Mouse (Mus musculus) thymus, adult 2 months (tissue): ENCODE results near the gene Pim3. TPM values are rescaled to one million over a fixed set of nuclear protein-coding genes. Genes with fewer than 3 reads are reported as not detected.
A peak's percentile ranks its signal among the peaks of the same experiment; 100 is the strongest.
"Not testable (repeated sequence)": the region's sequence is repeated elsewhere in the genome, so short reads cannot be mapped to it uniquely, and the experiment has no call there.

ENCODE experiments used
- DNase-seq: peaks from one replicate; pipeline ENCODE4 v3.0.0; 2021
- H3K27ac ChIP-seq: fragments of 200-500 bp; 2 replicates; pipeline ENCODE4 v1.5.1; 2012; ENCODE audit warnings: low read length, control low read depth; ENCODE audit not compliant: control insufficient read depth, insufficient read depth
- H3K27me3 ChIP-seq: fragments of 200-500 bp; 2 replicates; pipeline ENCODE4 v1.6.1; 2012; ENCODE audit warnings: mild to moderate bottlenecking, low read length, moderate library complexity, mixed read lengths; ENCODE audit not compliant: control insufficient read depth, insufficient read depth
- H3K36me3 ChIP-seq: fragments of 200-500 bp; 2 replicates; pipeline ENCODE4 v1.6.1; 2012; ENCODE audit warnings: mild to moderate bottlenecking, low read length, moderate library complexity; ENCODE audit not compliant: control insufficient read depth, insufficient read depth
- H3K4me1 ChIP-seq: fragments of 200-500 bp; replicated peaks from 2 replicates; pipeline ENCODE4 v1.6.1; 2012; ENCODE audit warnings: low read length; ENCODE audit not compliant: control insufficient read depth, insufficient read depth
- H3K4me3 ChIP-seq: fragments of 200-500 bp; 2 replicates; pipeline ENCODE4 v1.5.1; 2012; ENCODE audit warnings: mild to moderate bottlenecking, low read length, control low read depth, moderate library complexity; ENCODE audit not compliant: control insufficient read depth, insufficient read depth
- CTCF ChIP-seq: fragments of 200-500 bp; IDR thresholded peaks from 2 replicates; pipeline ENCODE4 v1.5.1; 2012; ENCODE audit warnings: mild to moderate bottlenecking, control low read depth, low read length, moderate library complexity, borderline replicate concordance; ENCODE audit not compliant: control insufficient read depth, poor library complexity, insufficient read depth; ENCODE audit errors: extremely low read depth
- POLR2A ChIP-seq: fragments of 200-500 bp; IDR thresholded peaks from 2 replicates; pipeline ENCODE4 v1.6.1; 2012; ENCODE audit warnings: mild to moderate bottlenecking, low read length, control low read depth, moderate library complexity; ENCODE audit not compliant: control insufficient read depth, poor library complexity, insufficient read depth; ENCODE audit errors: extremely low read depth
- WGBS: fragments of 180-500 bp; shearing (Covaris S2); methylation state at CpG from one replicate; pipeline ENCODE4 v1.1.7; 2018; 5-methylcytosine and 5-hydroxymethylcytosine counted together
- polyA plus RNA-seq: library from polyadenylated mRNA; depleted of rRNA; stranded (reverse); fragments of >200 nt; gene quantifications from 2 replicates; pipeline ENCODE4 v1.2.3, GENCODE M21; 2012; rRNA removed

The Pim3 gene
- 35.8 and 46.3 TPM in 2 replicates for polyA plus RNA-seq

GRCm38 (mm10) chr15:88861772-88862622 lies at the start of gene Pim3:
Gene Pim3 (plus strand): TSS chr15:88862186.
- TF ChIP-seq CTCF = 0 out of 2 replicates have a peak, but pooled peaks have one; percentile 32
- peak; percentile 60; the same call in 1 of the 2 replicates for TF ChIP-seq POLR2A
- Histone ChIP-seq H3K27ac (peak within 1 kb of the TSS; percentile 62; the same call in 1 of the 2 replicates), H3K4me1 (peaks cover 11% of the 10 kb centered on the region), H3K4me3 (peak within 1 kb of the TSS; percentile 69), H3K36me3 (peaks cover 8% of the 10 kb centered on the region; the same call in 1 of the 2 replicates), H3K27me3 (no peaks in the 10 kb centered on the region)
- peak; percentile 92 for DNase-seq
- under 1% methylated on average over 106 of the region's 107 CpGs for WGBS

GRCm38 (mm10) chr15:88813262-88813661 lies 48.7 kb upstream of the Pim3 start:
- TF ChIP-seq POLR2A (no peak), CTCF (no peak)
- Histone ChIP-seq H3K4me1 (no peaks in the 10 kb centered on the region; the same call in 1 of the 2 replicates), H3K36me3 (no peaks in the 10 kb centered on the region), H3K4me3 (no peak overlapping the region), H3K27ac (no peak overlapping the region), H3K27me3 (no peaks in the 10 kb centered on the region)
- WGBS = 94% methylated on average over 3 of the region's 3 CpGs
- DNase-seq = no peak

GRCm38 (mm10) chr15:88813873-88814272 lies 48.1 kb upstream of the Pim3 start:
- WGBS = 97% methylated on average over 2 of the region's 2 CpGs
- not testable (repeated sequence) for H3K36me3 ChIP-seq

GRCm38 (mm10) chr15:88814411-88815047 lies 47.5 kb upstream of the Pim3 start:
- no peak overlapping the region for H3K27ac ChIP-seq
- WGBS = over 99% methylated on average over 11 of the region's 11 CpGs
- no peaks in the 10 kb centered on the region for H3K27me3 ChIP-seq
- no peak overlapping the region for H3K4me3 ChIP-seq
- DNase-seq = peak; percentile 20
- TF ChIP-seq POLR2A (no peak), CTCF (no peak)
- no peaks in the 10 kb centered on the region for H3K36me3 ChIP-seq
- H3K4me1 ChIP-seq = no peaks in the 10 kb centered on the region; the same call in 1 of the 2 replicates

More at GRCm38 (mm10) chr15:88813873-88814272, 48.1 kb upstream of the Pim3 start:
- not testable (repeated sequence) for H3K27ac ChIP-seq, H3K4me1 ChIP-seq, H3K27me3 ChIP-seq, DNase-seq, H3K4me3 ChIP-seq

- no peak for DNase-seq
- TF ChIP-seq CTCF = no peak
- no peak for TF ChIP-seq POLR2A
- Histone ChIP-seq H3K27me3 (no peaks in the 10 kb centered on the region), H3K4me1 (peaks cover 4% of the 10 kb centered on the region), H3K27ac (no peak overlapping the region), H3K36me3 (no peaks in the 10 kb centered on the region), H3K4me3 (no peak overlapping the region)
- WGBS = 77% methylated on average over 6 of the region's 6 CpGs
These were observed 46.7 kb upstream of the Pim3 start for GRCm38 (mm10) chr15:88815196-88815700.

- under 1% methylated on average over 88 of the region's 88 CpGs for WGBS
- Histone ChIP-seq H3K4me3 (peak within 1 kb of the TSS; percentile 79), H3K4me1 (peaks cover 9% of the 10 kb centered on the region), H3K27ac (peak within 1 kb of the TSS; percentile 11; the same call in 1 of the 2 replicates), H3K36me3 (peaks cover 4% of the 10 kb centered on the region; the same call in 1 of the 2 replicates), H3K27me3 (no peaks in the 10 kb centered on the region)
- peak; percentile 55; the same call in 1 of the 2 replicates for TF ChIP-seq CTCF
- TF ChIP-seq POLR2A = peak; percentile 88
- DNase-seq = peak; percentile 100
These were observed 42.7 kb upstream of the Pim3 start, which contains the start of the genes Alg12 and Creld2 for GRCm38 (mm10) chr15:88819026-88819905. Gene Alg12 (minus strand): TSS chr15:88819318. Gene Creld2 (plus strand): TSS chr15:88819646.
